Mouse (Mus musculus) left cerebral cortex, adult 11 months (tissue): ENCODE data around the gene Arap1.

Experiments
- DNase-seq: peaks from one replicate; pipeline ENCODE4 v3.0.0; 2022; ENCODE audit warnings: low spot score

The Arap1 gene

GRCm38 (mm10) chr7:101327263-101327662 is 20.6 kb upstream of the Arap1 start:
- no peak for DNase-seq

- DNase-seq, result no peak
Measured at GRCm38 (mm10) chr7:101327786-101328185, 20.1 kb upstream of the Arap1 start.

- peak; percentile 63 for DNase-seq
Measured at GRCm38 (mm10) chr7:101328621-101329158, 19.2 kb upstream of the Arap1 start.

GRCm38 (mm10) chr7:101329606-101330005 is 18.3 kb upstream of the Arap1 start:
- DNase-seq, result no peak

GRCm38 (mm10) chr7:101330074-101330840 is 17.6 kb upstream of the Arap1 start:
- no peak for DNase-seq

- no peak for DNase-seq
Measured at GRCm38 (mm10) chr7:101330841-101331173, 17.1 kb upstream of the Arap1 start.

GRCm38 (mm10) chr7:101332045-101332831 is 15.6 kb upstream of the Arap1 start:
- DNase-seq, result no peak

- DNase-seq, result no peak
Measured at GRCm38 (mm10) chr7:101335228-101335627, 12.6 kb upstream of the Arap1 start.

GRCm38 (mm10) chr7:101336686-101337085 is 11.2 kb upstream of the Arap1 start:
- DNase-seq, result no peak

- DNase-seq, result no peak
Measured at GRCm38 (mm10) chr7:101337401-101337800, 10.5 kb upstream of the Arap1 start.

- DNase-seq, result no peak
Measured at GRCm38 (mm10) chr7:101341405-101341804, 6.5 kb upstream of the Arap1 start.

GRCm38 (mm10) chr7:101343135-101343534 is 4.7 kb upstream of the Arap1 start:
- DNase-seq, result no peak

GRCm38 (mm10) chr7:101344892-101345291 is 3.0 kb upstream of the Arap1 start:
- no peak for DNase-seq

GRCm38 (mm10) chr7:101346991-101347390 is 876 bp upstream of the Arap1 start:
- no peak for DNase-seq

- no peak for DNase-seq
Measured at GRCm38 (mm10) chr7:101348312-101348711, 445 bp downstream of the Arap1 start.

- peak; percentile 57 for DNase-seq
Measured at GRCm38 (mm10) chr7:101349861-101350260, 2.0 kb downstream of the Arap1 start.

GRCm38 (mm10) chr7:101352404-101352803 is 4.5 kb downstream of the Arap1 start:
- no peak for DNase-seq

GRCm38 (mm10) chr7:101354423-101354822 is 6.6 kb downstream of the Arap1 start:
- no peak for DNase-seq

- DNase-seq, result no peak
Measured at GRCm38 (mm10) chr7:101355551-101356100, 7.8 kb downstream of the Arap1 start.

- DNase-seq, result no peak
Measured at GRCm38 (mm10) chr7:101356868-101357267, 9.0 kb downstream of the Arap1 start.

GRCm38 (mm10) chr7:101360406-101360805 is 12.5 kb downstream of the Arap1 start:
- no peak for DNase-seq

GRCm38 (mm10) chr7:101361021-101361420 is 13.2 kb downstream of the Arap1 start:
- no peak for DNase-seq

- no peak for DNase-seq
Measured at GRCm38 (mm10) chr7:101361767-101362166, 13.9 kb downstream of the Arap1 start.
